Mouse (Mus musculus): ENCODE data around the gene Nanp. TPM values are rescaled to one million over a fixed set of nuclear protein-coding genes. Genes with fewer than 3 reads are reported as not detected.

Nanp gene
- total RNA-seq, 2 experiments from 2014 or later = 38.6 to 42.2 TPM

GRCm38 (mm10) chr2:151000402-151001178, 38.6 kb downstream of the Nanp start:
- ATAC-seq (replicated peaks; ENCODE audit: low FRiP score, low TSS enrichment, poor library complexity, severe bottlenecking) = peak; percentile 89

GRCm38 (mm10) chr2:150999021-150999420, 40.2 kb downstream of the Nanp start:
- ATAC-seq (replicated peaks; ENCODE audit: low FRiP score, low TSS enrichment, poor library complexity, severe bottlenecking) = no peak

- ATAC-seq (replicated peaks; ENCODE audit: low FRiP score, low TSS enrichment, poor library complexity, severe bottlenecking) = no peak
Measured at GRCm38 (mm10) chr2:150997618-150998017, 41.6 kb downstream of the Nanp start.

- no peak for ATAC-seq (replicated peaks; ENCODE audit: low FRiP score, low TSS enrichment, poor library complexity, severe bottlenecking)
Measured at GRCm38 (mm10) chr2:150995324-150995723, 43.9 kb downstream of the Nanp start.

- no peak for ATAC-seq (replicated peaks; ENCODE audit: low FRiP score, low TSS enrichment, poor library complexity, severe bottlenecking)
Measured at GRCm38 (mm10) chr2:150991050-150991449, 48.1 kb downstream of the Nanp start.

GRCm38 (mm10) chr2:150990506-150990905, 48.7 kb downstream of the Nanp start:
- no peak for ATAC-seq (replicated peaks; ENCODE audit: low FRiP score, low TSS enrichment, poor library complexity, severe bottlenecking)

GRCm38 (mm10) chr2:150985359-150985758, 53.8 kb downstream of the Nanp start:
- ATAC-seq (replicated peaks; ENCODE audit: low FRiP score, low TSS enrichment, poor library complexity, severe bottlenecking) = no peak

GRCm38 (mm10) chr2:150982051-150982450, 57.1 kb downstream of the Nanp start:
- ATAC-seq (replicated peaks; ENCODE audit: low FRiP score, low TSS enrichment, poor library complexity, severe bottlenecking) = no peak

GRCm38 (mm10) chr2:150981524-150981923, 57.7 kb downstream of the Nanp start:
- peak; percentile 74 for ATAC-seq (replicated peaks; ENCODE audit: low FRiP score, low TSS enrichment, poor library complexity, severe bottlenecking)

GRCm38 (mm10) chr2:150979861-150980620, 59.2 kb downstream of the Nanp start:
- ATAC-seq (replicated peaks; ENCODE audit: low FRiP score, low TSS enrichment, poor library complexity, severe bottlenecking) = no peak

Other genes starting within 250 kb of the Nanp start
- gene Abhd12, start 134.7 kb downstream of the Nanp start, total RNA-seq (2014; fragmentation: Nextera tagmentation) = 9.5 and 13.2 TPM in 2 replicates
- gene Abhd12, start 134.7 kb downstream of the Nanp start, total RNA-seq (2017) = 21.8 and 45.1 TPM in 2 replicates
- 41.8 and 68.1 TPM in 2 replicates for gene Gins1, start 134.0 kb downstream of the Nanp start, total RNA-seq (2014; fragmentation: Nextera tagmentation)
- 87.4 and 115 TPM in 2 replicates for gene Gins1, start 134.0 kb downstream of the Nanp start, total RNA-seq (2017)
- 4.4 and 6.1 TPM in 2 replicates for gene Ninl, start within 50 bp of the Nanp start, total RNA-seq (2014; fragmentation: Nextera tagmentation)
- 9.6 and 11.2 TPM in 2 replicates for gene Ninl, start within 50 bp of the Nanp start, total RNA-seq (2017)
- not detected in 2 replicates for gene Gm14151, start 53.0 kb upstream of the Nanp start, total RNA-seq (2014; fragmentation: Nextera tagmentation)
- gene Gm14151, start 53.0 kb upstream of the Nanp start, total RNA-seq (2017) = not detected in 2 replicates
- not detected in 2 replicates for gene Gm14147, start 58.8 kb upstream of the Nanp start, total RNA-seq (2014; fragmentation: Nextera tagmentation)
- gene Gm14147, start 58.8 kb upstream of the Nanp start, total RNA-seq (2017) = not detected in 2 replicates

All from megakaryocyte-erythroid progenitor cell, adult 5-6 weeks (primary cell).